Mouse (Mus musculus): ENCODE measurements around the gene Mcm10. TPM values are rescaled to one million over a fixed set of nuclear protein-coding genes. Genes with fewer than 3 reads are reported as not detected.

Mcm10 gene
- polyA plus RNA-seq, 1 experiment from 2014 or later = 17.9 TPM

DNA sequence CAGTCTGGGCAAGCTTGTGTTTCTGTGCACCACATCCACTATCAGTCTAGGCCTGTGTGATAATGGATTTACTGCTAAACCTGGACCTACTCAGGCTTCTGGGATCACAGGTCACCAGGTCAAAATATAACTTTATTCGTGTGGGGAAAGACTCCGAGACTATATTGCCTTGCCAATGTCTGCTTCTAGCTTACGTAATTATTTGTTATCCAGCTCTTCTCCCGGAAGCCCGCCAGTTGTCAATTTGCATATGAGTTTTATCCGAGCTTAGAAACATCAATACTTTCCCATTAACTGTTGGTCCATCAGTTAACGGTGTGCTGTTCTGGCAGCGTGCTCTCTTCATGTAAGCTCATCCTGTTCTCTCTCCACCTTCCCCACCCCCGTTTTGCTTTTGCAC is 22.6 kb upstream of the Mcm10 start:
- Histone ChIP-seq H3K27ac (ENCODE audit: low read depth, low read length) (no peak overlapping the region), H3K4me1 (ENCODE audit: control insufficient read depth, insufficient read depth, low read length) (peaks cover 8% of the 10 kb centered on the region), H3K36me3 (ENCODE audit: control insufficient read depth, insufficient read depth, low read length) (no peaks in the 10 kb centered on the region), H3K9ac (ENCODE audit: low read length) (no peak overlapping the region), H3K27me3 (replicated peaks; ENCODE audit: control insufficient read depth, insufficient read depth, low read length) (no peaks in the 10 kb centered on the region), H3K4me2 (ENCODE audit: low read length) (no peak overlapping the region), H3K4me3 (ENCODE audit: low read depth, low read length) (no peak overlapping the region), H3K9me3 (replicated peaks; ENCODE audit: control insufficient read depth, low read length) (no peaks in the 10 kb centered on the region)
- no peak for DNase-seq (ENCODE audit: low spot score)
- 82% methylated on average over 9 of the region's 9 CpGs for WGBS
- no peak for ATAC-seq

GRCm38 (mm10) chr2:5034801-5035200 is 22.2 kb upstream of the Mcm10 start:
- DNase-seq (ENCODE audit: low spot score) (no peak), ATAC-seq (no peak)
- H3K27me3 ChIP-seq (replicated peaks; ENCODE audit: control insufficient read depth, insufficient read depth, low read length) = no peaks in the 10 kb centered on the region
- no peak overlapping the region for H3K9ac ChIP-seq (ENCODE audit: low read length)
- H3K4me2 ChIP-seq (ENCODE audit: low read length) = no peak overlapping the region
- WGBS = 86% methylated on average over 8 of the region's 8 CpGs
- H3K4me3 ChIP-seq (ENCODE audit: low read depth, low read length) = no peak overlapping the region
- no peak overlapping the region for H3K27ac ChIP-seq (ENCODE audit: low read depth, low read length)
- peaks cover 8% of the 10 kb centered on the region for H3K4me1 ChIP-seq (ENCODE audit: control insufficient read depth, insufficient read depth, low read length)
- H3K9me3 ChIP-seq (replicated peaks; ENCODE audit: control insufficient read depth, low read length) = no peaks in the 10 kb centered on the region
- H3K36me3 ChIP-seq (ENCODE audit: control insufficient read depth, insufficient read depth, low read length) = no peaks in the 10 kb centered on the region

GRCm38 (mm10) chr2:5033546-5034420 is 21.2 kb upstream of the Mcm10 start:
- H3K4me3 ChIP-seq (ENCODE audit: low read depth, low read length) = no peak overlapping the region
- H3K9ac ChIP-seq (ENCODE audit: low read length) = no peak overlapping the region
- no peaks in the 10 kb centered on the region for H3K9me3 ChIP-seq (replicated peaks; ENCODE audit: control insufficient read depth, low read length)
- H3K4me1 ChIP-seq (ENCODE audit: control insufficient read depth, insufficient read depth, low read length) = peaks cover 8% of the 10 kb centered on the region
- no peaks in the 10 kb centered on the region for H3K27me3 ChIP-seq (replicated peaks; ENCODE audit: control insufficient read depth, insufficient read depth, low read length)
- no peak overlapping the region for H3K27ac ChIP-seq (ENCODE audit: low read depth, low read length)
- ATAC-seq (no peak), DNase-seq (ENCODE audit: low spot score) (no peak)
- WGBS = 60% methylated on average over 15 of the region's 15 CpGs
- no peaks in the 10 kb centered on the region for H3K36me3 ChIP-seq (ENCODE audit: control insufficient read depth, insufficient read depth, low read length)
- H3K4me2 ChIP-seq (ENCODE audit: low read length) = no peak overlapping the region

- DNase-seq (ENCODE audit: low spot score) (no peak), ATAC-seq (no peak)
- H3K9ac ChIP-seq (ENCODE audit: low read length) = no peak overlapping the region
- H3K4me2 ChIP-seq (ENCODE audit: low read length) = no peak overlapping the region
- H3K4me1 ChIP-seq (ENCODE audit: control insufficient read depth, insufficient read depth, low read length) = peaks cover under 1% of the 10 kb centered on the region; the same call in 1 of the 2 replicates
- 84% methylated on average over 5 of the region's 5 CpGs for WGBS
- no peaks in the 10 kb centered on the region for H3K36me3 ChIP-seq (ENCODE audit: control insufficient read depth, insufficient read depth, low read length)
- no peaks in the 10 kb centered on the region for H3K9me3 ChIP-seq (replicated peaks; ENCODE audit: control insufficient read depth, low read length)
- H3K4me3 ChIP-seq (ENCODE audit: low read depth, low read length) = no peak overlapping the region
- H3K27ac ChIP-seq (ENCODE audit: low read depth, low read length) = no peak overlapping the region
- H3K27me3 ChIP-seq (replicated peaks; ENCODE audit: control insufficient read depth, insufficient read depth, low read length) = no peaks in the 10 kb centered on the region
Observed at GRCm38 (mm10) chr2:5032665-5033064, 20.1 kb upstream of the Mcm10 start.

DNA sequence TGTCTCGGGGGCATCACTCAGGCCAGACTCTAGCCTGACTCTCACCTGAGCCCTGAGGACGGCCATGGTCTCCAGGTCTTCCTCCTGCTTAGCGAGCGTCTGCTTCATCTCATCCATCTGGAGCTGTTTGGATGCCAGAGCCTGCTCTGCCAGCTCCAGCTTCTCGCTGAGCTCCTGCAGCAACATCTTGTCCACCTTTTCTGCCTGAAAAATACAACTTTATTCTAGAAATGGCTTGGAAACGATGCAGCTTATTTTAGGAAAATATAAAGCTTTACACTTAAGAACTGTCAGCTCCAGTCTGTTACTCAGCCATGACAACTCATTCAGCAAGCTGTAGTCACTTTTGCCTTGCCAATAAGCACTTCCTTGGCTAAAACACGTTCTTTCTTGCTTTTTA is 18.6 kb upstream of the Mcm10 start:
- Histone ChIP-seq H3K9me3 (replicated peaks; ENCODE audit: control insufficient read depth, low read length) (no peaks in the 10 kb centered on the region), H3K4me1 (ENCODE audit: control insufficient read depth, insufficient read depth, low read length) (no peaks in the 10 kb centered on the region), H3K27me3 (replicated peaks; ENCODE audit: control insufficient read depth, insufficient read depth, low read length) (no peaks in the 10 kb centered on the region), H3K4me2 (ENCODE audit: low read length) (no peak overlapping the region), H3K36me3 (ENCODE audit: control insufficient read depth, insufficient read depth, low read length) (no peaks in the 10 kb centered on the region), H3K4me3 (ENCODE audit: low read depth, low read length) (no peak overlapping the region), H3K9ac (ENCODE audit: low read length) (no peak overlapping the region), H3K27ac (ENCODE audit: low read depth, low read length) (no peak overlapping the region)
- ATAC-seq (no peak), DNase-seq (ENCODE audit: low spot score) (peak; percentile 31)
- WGBS = 81% methylated on average over 7 of the region's 7 CpGs

DNA sequence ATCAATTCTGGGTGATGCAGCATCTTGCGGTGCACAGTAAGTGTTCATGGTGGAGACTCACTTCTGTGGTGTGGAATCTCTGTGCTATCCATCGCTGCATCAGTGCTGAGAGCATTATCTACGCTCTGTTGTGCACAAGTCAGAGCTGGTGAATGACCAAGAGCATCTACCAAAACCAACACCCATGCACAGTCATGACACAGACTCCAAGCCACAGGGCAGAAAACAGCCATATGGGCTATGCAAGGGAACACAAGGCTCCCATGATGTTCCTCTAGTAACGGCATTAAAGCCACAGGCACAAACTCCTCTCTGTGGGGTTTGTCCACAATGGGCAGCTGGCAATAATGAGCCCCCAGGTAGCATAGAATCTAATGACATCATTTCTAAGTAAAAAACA is 17.2 kb upstream of the Mcm10 start:
- ATAC-seq (no peak), DNase-seq (ENCODE audit: low spot score) (no peak)
- 89% methylated on average over 4 of the region's 4 CpGs for WGBS

GRCm38 (mm10) chr2:5028047-5028446 is 15.5 kb upstream of the Mcm10 start:
- Histone ChIP-seq H3K4me2 (ENCODE audit: low read length) (no peak overlapping the region), H3K4me1 (ENCODE audit: control insufficient read depth, insufficient read depth, low read length) (no peaks in the 10 kb centered on the region), H3K9me3 (replicated peaks; ENCODE audit: control insufficient read depth, low read length) (no peaks in the 10 kb centered on the region), H3K36me3 (ENCODE audit: control insufficient read depth, insufficient read depth, low read length) (no peaks in the 10 kb centered on the region), H3K27me3 (replicated peaks; ENCODE audit: control insufficient read depth, insufficient read depth, low read length) (no peaks in the 10 kb centered on the region), H3K4me3 (ENCODE audit: low read depth, low read length) (no peak overlapping the region), H3K27ac (ENCODE audit: low read depth, low read length) (no peak overlapping the region), H3K9ac (ENCODE audit: low read length) (no peak overlapping the region)
- no peak for DNase-seq (ENCODE audit: low spot score)
- WGBS = 91% methylated on average over 7 of the region's 7 CpGs
- ATAC-seq = no peak

More for the DNA sequence above, 17.2 kb upstream of the Mcm10 start:
- no peaks in the 10 kb centered on the region for H3K36me3 ChIP-seq (ENCODE audit: control insufficient read depth, insufficient read depth, low read length)
- H3K27me3 ChIP-seq (replicated peaks; ENCODE audit: control insufficient read depth, insufficient read depth, low read length) = no peaks in the 10 kb centered on the region
- H3K27ac ChIP-seq (ENCODE audit: low read depth, low read length) = no peak overlapping the region
- H3K4me3 ChIP-seq (ENCODE audit: low read depth, low read length) = no peak overlapping the region
- no peaks in the 10 kb centered on the region for H3K9me3 ChIP-seq (replicated peaks; ENCODE audit: control insufficient read depth, low read length)
- no peak overlapping the region for H3K9ac ChIP-seq (ENCODE audit: low read length)
- no peak overlapping the region for H3K4me2 ChIP-seq (ENCODE audit: low read length)
- no peaks in the 10 kb centered on the region for H3K4me1 ChIP-seq (ENCODE audit: control insufficient read depth, insufficient read depth, low read length)

DNA sequence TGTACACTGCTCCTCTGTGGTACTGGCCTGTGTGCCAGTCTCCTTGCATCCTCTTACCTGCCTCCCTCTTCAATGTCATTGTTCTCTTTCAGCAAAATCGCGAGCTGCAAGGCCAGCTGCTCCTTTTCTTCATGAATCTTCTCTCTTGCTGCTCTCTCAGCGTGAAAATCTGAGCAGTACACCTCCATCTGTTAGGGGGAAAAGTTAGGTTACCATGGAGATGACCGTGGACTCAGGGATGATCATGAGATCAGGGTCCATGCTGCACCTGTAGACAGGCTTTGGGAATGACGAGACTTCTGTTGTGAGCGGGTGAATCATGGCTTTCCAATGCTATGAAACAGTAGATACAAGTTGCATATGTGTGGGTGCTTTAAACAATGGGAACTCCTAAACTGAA is 14.5 kb upstream of the Mcm10 start:
- no peaks in the 10 kb centered on the region for H3K36me3 ChIP-seq (ENCODE audit: control insufficient read depth, insufficient read depth, low read length)
- DNase-seq (ENCODE audit: low spot score) (no peak), ATAC-seq (no peak)
- no peak overlapping the region for H3K4me2 ChIP-seq (ENCODE audit: low read length)
- H3K4me1 ChIP-seq (ENCODE audit: control insufficient read depth, insufficient read depth, low read length) = no peaks in the 10 kb centered on the region
- 61% methylated on average over 6 of the region's 6 CpGs for WGBS
- no peaks in the 10 kb centered on the region for H3K27me3 ChIP-seq (replicated peaks; ENCODE audit: control insufficient read depth, insufficient read depth, low read length)
- H3K4me3 ChIP-seq (ENCODE audit: low read depth, low read length) = no peak overlapping the region
- no peaks in the 10 kb centered on the region for H3K9me3 ChIP-seq (replicated peaks; ENCODE audit: control insufficient read depth, low read length)
- H3K9ac ChIP-seq (ENCODE audit: low read length) = no peak overlapping the region
- H3K27ac ChIP-seq (ENCODE audit: low read depth, low read length) = no peak overlapping the region

- H3K4me2 ChIP-seq (ENCODE audit: low read length) = no peak overlapping the region
- H3K9ac ChIP-seq (ENCODE audit: low read length) = no peak overlapping the region
- H3K27me3 ChIP-seq (replicated peaks; ENCODE audit: control insufficient read depth, insufficient read depth, low read length) = no peaks in the 10 kb centered on the region
- 39% methylated on average over 3 of the region's 4 CpGs for WGBS
- ATAC-seq (no peak), DNase-seq (ENCODE audit: low spot score) (no peak)
- H3K4me1 ChIP-seq (ENCODE audit: control insufficient read depth, insufficient read depth, low read length) = no peaks in the 10 kb centered on the region
- no peak overlapping the region for H3K27ac ChIP-seq (ENCODE audit: low read depth, low read length)
- no peak overlapping the region for H3K4me3 ChIP-seq (ENCODE audit: low read depth, low read length)
- no peaks in the 10 kb centered on the region for H3K36me3 ChIP-seq (ENCODE audit: control insufficient read depth, insufficient read depth, low read length)
- H3K9me3 ChIP-seq (replicated peaks; ENCODE audit: control insufficient read depth, low read length) = no peaks in the 10 kb centered on the region
Observed at GRCm38 (mm10) chr2:5025162-5025733, 12.7 kb upstream of the Mcm10 start.

All from forebrain, embryonic 14.5 days (tissue).